Mouse (Mus musculus) olfactory bulb, adult 2 months (tissue): ENCODE results near the gene Eed. TPM values are rescaled to one million over a fixed set of nuclear protein-coding genes. Genes with fewer than 3 reads are reported as not detected.
"Not testable (repeated sequence)": the region's sequence is repeated elsewhere in the genome, so short reads cannot be mapped to it uniquely, and the experiment has no call there.

Experiments used
- H3K27ac ChIP-seq: fragments of 200-500 bp; 2 replicates; pipeline ENCODE4 v1.5.1; 2012; ENCODE audit warnings: low read depth, low read length; ENCODE audit not compliant: insufficient read depth
- H3K4me1 ChIP-seq: fragments of 200-500 bp; 2 replicates; pipeline ENCODE4 v1.6.1; 2012; ENCODE audit warnings: low read length; ENCODE audit not compliant: control insufficient read depth, insufficient read depth
- H3K4me3 ChIP-seq: fragments of 200-500 bp; 2 replicates; pipeline ENCODE4 v1.5.1; 2012; ENCODE audit warnings: mild to moderate bottlenecking, low read depth, low read length, moderate library complexity; ENCODE audit not compliant: insufficient read depth
- CTCF ChIP-seq: fragments of 200-500 bp; IDR thresholded peaks from 2 replicates; pipeline ENCODE4 v1.5.1; 2012; ENCODE audit warnings: low read depth, mild to moderate bottlenecking, low read length, moderate library complexity; ENCODE audit not compliant: insufficient read depth
- POLR2A ChIP-seq: fragments of 200-500 bp; IDR thresholded peaks from 2 replicates; pipeline ENCODE4 v1.6.1; 2012; ENCODE audit warnings: mild to moderate bottlenecking, low read depth, low read length, moderate library complexity; ENCODE audit not compliant: insufficient read depth
- WGBS: fragments of 180-500 bp; shearing (Covaris S2); methylation state at CpG from one replicate; pipeline ENCODE4 v1.1.7; 2018; 5-methylcytosine and 5-hydroxymethylcytosine counted together
- polyA plus RNA-seq: library from polyadenylated mRNA; stranded (reverse); fragments of >200 nt; gene quantifications from 2 replicates; pipeline ENCODE4 v1.2.4, GENCODE M21; 2012; ENCODE audit warnings: low replicate concordance; ENCODE audit not compliant: missing spikeins, insufficient read depth, insufficient read length

The Eed gene
- polyA plus RNA-seq, 1 experiment, result not detected

DNA sequence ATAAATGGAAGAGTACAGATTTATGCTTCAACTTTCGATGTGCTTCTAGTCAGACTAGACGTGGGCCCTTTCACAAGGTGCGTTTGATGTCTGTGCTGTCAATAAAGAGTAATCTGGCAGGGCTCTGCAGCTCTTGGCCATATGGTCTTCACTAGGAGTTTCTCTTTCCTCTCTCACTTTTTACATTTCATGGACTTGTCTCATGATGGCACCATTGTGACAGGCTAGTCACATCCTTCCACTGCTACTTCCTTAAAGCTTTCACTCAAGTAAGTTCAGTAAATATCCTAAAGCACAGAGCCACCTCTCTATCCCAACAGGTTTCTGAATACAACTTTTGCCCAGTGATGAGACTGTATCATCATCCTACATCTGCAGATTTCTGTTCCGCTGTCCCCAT, 35.7 kb upstream of the Eed start:
- H3K4me3 ChIP-seq, result no peak overlapping the region
- H3K4me1 ChIP-seq, result no peaks in the 10 kb centered on the region
- WGBS, result 80% methylated on average over 4 of the region's 4 CpGs
- H3K27ac ChIP-seq, result no peak overlapping the region
- TF ChIP-seq CTCF (no peak), POLR2A (no peak)

DNA sequence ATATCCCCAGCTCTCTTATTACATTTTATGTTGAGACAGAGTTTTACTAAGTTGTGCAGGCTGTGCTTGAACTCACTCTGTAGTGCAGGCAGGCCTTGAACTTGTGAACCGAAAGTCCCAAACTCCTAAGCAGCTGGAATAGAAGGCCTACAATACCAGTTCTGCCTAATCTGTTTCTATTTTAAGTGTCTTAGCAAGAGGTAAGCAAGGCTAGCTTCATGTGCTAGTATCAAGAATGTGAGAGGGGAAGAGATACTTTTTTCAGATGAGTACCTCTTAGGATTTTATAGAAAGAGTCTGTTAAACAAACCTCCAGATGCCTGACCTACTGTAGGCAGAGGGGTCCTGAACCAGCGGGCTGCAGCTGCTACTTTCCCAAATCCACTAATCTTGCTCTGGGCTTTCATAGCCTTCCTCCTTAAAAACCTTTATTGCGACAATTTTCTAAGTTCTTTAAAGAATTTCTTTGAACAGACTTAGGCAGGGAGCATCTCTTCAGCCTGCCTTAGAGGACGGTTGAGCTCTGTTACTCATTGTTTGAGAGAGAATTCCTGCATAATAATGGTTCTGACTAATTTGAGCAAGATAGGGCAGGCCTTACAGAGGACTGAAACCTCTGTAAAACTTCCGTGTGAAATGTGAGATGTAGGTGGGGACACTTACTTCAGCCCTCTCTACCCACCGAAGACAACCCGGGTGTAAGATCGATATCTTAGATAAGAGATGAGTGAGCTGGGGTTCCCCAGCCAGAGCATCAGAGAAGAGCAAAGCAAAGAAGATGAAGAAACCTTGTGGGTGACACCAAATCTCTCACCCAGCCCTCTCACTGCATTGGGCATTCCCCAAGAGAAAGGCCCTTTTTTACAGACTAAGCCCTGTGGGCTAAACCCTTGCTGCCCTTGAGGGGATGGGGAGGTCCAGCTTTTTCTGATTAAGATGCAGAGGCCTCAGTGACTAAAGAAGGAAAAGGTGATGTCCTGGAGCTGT, 26.2 kb upstream of the Eed start:
- Histone ChIP-seq H3K27ac (no peak overlapping the region), H3K4me1 (no peaks in the 10 kb centered on the region), H3K4me3 (no peak overlapping the region)
- TF ChIP-seq CTCF, result no peak
- TF ChIP-seq POLR2A, result no peak
- WGBS, result 73% methylated on average over 8 of the region's 8 CpGs

DNA sequence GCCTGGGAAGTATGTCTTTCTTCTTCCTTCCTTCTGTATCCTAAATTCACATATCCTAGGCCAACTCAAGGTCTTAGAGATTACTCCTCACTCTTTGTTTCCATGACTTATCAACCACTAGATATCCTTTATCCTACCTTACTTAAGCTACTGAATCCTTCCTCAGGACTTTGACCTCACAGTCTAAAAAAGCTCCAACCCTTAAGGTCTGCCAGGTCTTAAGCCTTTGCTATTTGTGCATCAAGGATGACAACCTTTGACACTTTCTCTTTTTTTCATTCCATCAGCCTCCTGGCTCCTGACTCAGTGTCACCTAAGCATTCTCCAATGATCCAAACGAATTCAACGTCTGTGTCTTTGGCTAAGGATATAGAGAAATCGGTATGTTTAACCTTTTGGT, 24.0 kb upstream of the Eed start:
- TF ChIP-seq CTCF (no peak), POLR2A (no peak)
- Histone ChIP-seq H3K4me1 (no peaks in the 10 kb centered on the region), H3K4me3 (no peak overlapping the region), H3K27ac (no peak overlapping the region)
- WGBS, result 95% methylated on average over 3 of the region's 3 CpGs

DNA sequence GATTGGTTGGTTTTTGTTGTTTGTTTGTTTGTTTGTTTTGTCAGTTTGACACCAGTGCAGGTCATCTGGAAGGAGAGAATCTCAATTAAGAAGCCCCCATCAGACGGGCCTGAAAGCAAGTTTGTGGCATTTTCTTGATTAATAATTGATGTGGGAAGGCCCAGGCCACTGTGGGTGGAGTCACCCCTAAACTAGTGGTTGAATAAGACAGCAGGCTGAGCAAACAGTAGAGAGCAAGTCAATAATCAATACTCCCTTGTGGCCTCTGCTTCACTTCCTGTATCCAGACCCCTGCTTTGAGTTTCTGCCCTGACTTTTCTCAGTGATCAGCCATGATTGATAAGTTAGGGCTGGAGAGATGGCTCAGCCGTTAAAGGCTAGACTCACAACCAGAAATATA, 21.6 kb upstream of the Eed start:
- WGBS, result 89% methylated on average over 2 of the region's 2 CpGs
- Histone ChIP-seq H3K27ac (no peak overlapping the region), H3K4me3 (no peak overlapping the region), H3K4me1 (no peaks in the 10 kb centered on the region)
- no peak for TF ChIP-seq POLR2A
- no peak for TF ChIP-seq CTCF

DNA sequence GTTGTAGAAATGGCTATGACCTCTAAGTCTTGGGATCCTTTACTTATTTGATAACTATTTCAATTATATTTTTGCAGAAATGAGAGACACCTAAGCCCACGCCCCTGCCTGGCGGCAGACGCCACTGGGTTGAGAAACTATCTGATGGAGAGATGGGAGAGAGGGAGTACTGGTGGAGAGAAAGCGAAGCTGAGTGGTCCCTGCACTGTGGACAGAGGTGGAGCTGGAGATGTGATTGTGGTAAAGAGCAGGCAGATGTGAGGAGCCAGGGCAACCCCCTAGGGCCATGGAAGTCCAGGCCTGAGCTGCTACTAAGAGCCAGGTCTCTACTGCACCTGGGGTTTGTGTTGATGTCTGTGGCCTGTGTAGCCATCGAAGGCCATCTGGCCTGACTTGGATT, 18.7 kb upstream of the Eed start:
- H3K4me1 ChIP-seq, result no peaks in the 10 kb centered on the region
- no peak overlapping the region for H3K27ac ChIP-seq
- WGBS, result 97% methylated on average over 5 of the region's 5 CpGs
- TF ChIP-seq CTCF (no peak), POLR2A (no peak)
- no peak overlapping the region for H3K4me3 ChIP-seq

DNA sequence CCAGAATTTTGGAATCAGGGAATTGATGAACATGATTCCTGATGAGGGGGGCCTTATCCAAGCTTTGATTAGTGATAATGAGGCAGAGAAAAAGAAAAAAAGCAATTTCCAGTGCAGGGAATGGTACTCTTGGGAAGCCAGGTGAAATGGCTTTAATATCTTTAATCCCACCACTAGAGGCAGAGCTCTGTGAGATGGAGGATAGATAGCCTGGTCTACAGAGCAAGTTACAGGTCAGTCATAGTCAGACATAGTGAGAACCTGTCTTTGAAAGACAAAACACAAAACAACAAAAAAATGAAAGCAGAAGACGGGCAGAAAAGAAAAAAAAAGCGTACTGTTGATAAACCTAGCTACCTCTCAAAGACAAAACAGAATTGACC, 17.8 kb upstream of the Eed start:
- Histone ChIP-seq H3K27ac (no peak overlapping the region), H3K4me3 (no peak overlapping the region), H3K4me1 (no peaks in the 10 kb centered on the region)
- TF ChIP-seq POLR2A (no peak), CTCF (no peak)
- 90% methylated on average over 2 of the region's 2 CpGs for WGBS

DNA sequence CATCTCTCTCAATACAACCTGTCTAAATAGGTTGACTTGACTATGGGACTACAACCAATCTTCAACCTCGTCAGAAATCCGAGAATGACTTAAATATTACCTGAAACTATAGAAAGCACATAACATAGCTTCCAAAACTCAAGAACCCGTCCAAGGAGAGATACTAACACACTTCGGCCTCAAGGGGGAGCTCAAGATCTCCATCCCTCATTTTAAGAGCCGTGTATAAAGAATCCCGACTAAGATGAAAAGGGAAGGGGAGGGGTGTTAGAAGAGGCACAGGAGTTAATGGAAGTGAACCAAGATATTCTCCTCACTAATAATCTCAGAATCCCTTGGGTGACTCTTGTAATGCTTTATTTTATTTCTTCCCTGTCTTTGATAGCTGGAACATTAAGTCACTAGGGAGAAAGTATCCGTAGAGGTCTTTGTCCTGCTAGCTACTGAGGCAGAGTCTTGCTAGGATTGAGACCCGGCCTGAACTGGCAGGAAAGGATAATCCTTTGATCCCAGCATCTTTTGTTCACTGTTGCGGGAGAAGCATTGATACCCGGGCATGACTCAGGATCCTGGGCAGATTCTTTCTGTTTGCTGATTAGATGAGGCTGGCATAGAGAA, 17.3 kb upstream of the Eed start:
- H3K4me3 ChIP-seq, result no peak overlapping the region
- H3K27ac ChIP-seq, result no peak overlapping the region
- no peaks in the 10 kb centered on the region for H3K4me1 ChIP-seq
- WGBS, result 7% methylated on average over 10 of the region's 10 CpGs
- TF ChIP-seq CTCF (no peak), POLR2A (no peak)

DNA sequence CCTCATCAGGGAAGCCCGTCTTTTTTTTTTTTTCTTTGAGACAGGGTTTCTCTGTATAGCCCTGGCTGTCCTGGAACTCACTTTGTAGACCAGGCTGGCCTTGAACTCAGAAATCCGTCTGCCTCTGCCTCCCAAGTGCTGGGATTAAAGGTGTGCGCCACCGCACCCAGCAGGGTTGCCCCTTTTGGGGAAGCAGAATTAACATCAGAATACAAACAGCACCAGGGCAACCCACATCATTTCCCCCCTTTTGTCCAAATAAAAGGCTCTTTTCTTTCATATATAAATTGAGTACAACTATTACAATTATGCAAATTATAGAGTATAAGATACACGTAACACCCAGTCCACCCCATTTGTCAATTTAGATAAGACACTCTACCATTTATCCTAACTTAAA, 16.7 kb upstream of the Eed start:
- not testable (repeated sequence) for H3K4me1 ChIP-seq, H3K27ac ChIP-seq, H3K4me3 ChIP-seq
- 22% methylated on average over 5 of the region's 5 CpGs for WGBS

DNA sequence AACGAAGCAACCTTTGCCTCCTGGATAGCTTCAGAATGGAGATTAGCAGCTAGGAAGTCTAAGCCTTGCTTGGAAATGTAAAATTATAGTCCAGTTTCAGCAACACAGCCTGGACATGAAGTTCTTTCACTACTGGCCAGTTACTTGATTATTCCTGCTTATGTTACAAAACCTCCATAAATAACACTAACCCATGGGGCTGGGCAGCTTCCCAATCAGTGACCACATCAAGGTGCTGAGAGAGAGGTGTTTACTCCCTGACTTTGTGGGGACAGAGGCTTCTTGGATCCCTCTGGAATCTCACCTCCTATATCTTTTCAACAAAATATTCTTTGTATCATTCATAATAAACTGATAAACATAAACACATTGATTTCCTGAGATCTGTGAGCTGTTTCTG, 12.3 kb upstream of the Eed start:
- no peaks in the 10 kb centered on the region for H3K4me1 ChIP-seq
- TF ChIP-seq CTCF (no peak), POLR2A (no peak)
- no peak overlapping the region for H3K27ac ChIP-seq
- H3K4me3 ChIP-seq, result no peak overlapping the region
- WGBS, result 40% methylated on average over 1 of the region's 1 CpGs

DNA sequence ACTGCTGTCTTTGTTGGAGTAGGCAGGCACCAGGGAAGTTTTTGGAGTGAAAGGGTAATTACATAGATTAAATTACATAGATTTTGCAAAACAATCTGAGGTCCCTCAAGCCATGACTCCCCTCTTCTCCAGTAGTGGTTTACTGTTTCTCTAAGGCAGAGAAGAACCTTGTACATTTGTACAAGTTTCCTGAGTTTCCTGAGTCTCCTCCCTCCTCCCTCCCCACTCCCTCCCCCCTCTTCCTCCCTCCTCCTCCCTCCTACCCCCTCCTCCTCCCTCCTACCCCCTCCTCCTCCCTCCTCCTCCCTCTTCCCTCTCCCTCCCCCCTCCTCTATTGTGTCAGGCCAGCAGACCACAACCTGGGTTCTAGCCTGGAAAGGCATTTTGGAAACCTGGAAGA, 3.6 kb upstream of the Eed start:
- H3K4me3 ChIP-seq, result no peak overlapping the region
- no peak for TF ChIP-seq POLR2A
- TF ChIP-seq CTCF, result no peak
- peaks cover 2% of the 10 kb centered on the region; the same call in 1 of the 2 replicates for H3K4me1 ChIP-seq
- no peak overlapping the region for H3K27ac ChIP-seq
